Mouse (Mus musculus): Measurements from ENCODE around the gene Btbd9. TPM values are rescaled to one million over a fixed set of nuclear protein-coding genes. Genes with fewer than 3 reads are reported as not detected.

Gene Btbd9
- polyA plus RNA-seq, 1 experiment from 2014 or later = 52.5 TPM

DNA sequence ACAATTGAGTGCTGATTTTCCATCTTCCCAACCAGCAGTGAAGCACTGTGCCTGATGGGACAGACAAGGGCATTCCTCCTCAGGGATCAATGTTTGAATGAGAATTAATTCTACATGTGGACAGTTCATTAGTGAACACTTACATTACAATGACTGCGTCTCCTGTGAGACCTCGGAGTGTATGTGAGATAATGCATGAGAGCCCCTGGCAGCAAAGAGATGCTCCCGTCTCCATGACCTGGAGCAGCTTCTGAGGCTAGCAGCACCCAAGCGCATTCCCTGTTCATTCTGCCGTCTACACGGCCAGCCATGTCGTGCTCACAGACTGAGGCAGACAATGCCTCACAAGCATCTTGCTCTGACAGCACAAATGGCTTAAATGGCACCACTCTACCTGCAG lies 85.7 kb downstream of the Btbd9 start:
- 93% methylated on average over 7 of the region's 7 CpGs for WGBS
- Histone ChIP-seq H3K4me3 (ENCODE audit: low read length) (no peak overlapping the region), H3K4me1 (ENCODE audit: control insufficient read depth, insufficient read depth, low read length) (no peaks in the 10 kb centered on the region), H3K27me3 (ENCODE audit: control insufficient read depth, insufficient read depth, low read length) (no peaks in the 10 kb centered on the region), H3K9ac (ENCODE audit: low read depth, low read length) (no peak overlapping the region), H3K27ac (ENCODE audit: low read depth, low read length) (no peak overlapping the region), H3K4me2 (replicated peaks; ENCODE audit: low read depth, low read length) (no peak overlapping the region), H3K9me3 (ENCODE audit: control insufficient read depth, low read length) (no peaks in the 10 kb centered on the region), H3K36me3 (ENCODE audit: control insufficient read depth, insufficient read depth, low read length) (no peaks in the 10 kb centered on the region)
- ATAC-seq (ENCODE audit: low FRiP score, low TSS enrichment) = no peak

DNA sequence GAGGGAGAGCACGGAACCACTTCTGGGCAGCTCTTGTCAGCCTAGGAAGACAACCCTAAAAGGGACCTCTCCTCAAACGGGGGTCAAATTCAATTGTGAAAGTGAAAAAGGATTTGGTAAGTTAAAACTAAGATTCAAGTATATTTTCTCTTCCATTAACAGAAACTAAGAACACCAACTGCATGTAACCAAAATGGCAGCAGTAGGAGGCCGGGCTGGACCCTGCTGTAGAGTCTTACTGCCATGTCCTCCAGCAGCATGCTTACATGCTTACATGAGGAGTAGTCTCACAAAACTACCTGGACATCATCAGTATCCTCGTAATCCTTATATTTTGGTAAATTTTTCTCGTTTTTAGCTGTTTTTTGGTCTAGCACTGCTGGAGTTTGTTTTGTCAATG lies 86.2 kb downstream of the Btbd9 start:
- H3K4me2 ChIP-seq (replicated peaks; ENCODE audit: low read depth, low read length) = no peak overlapping the region
- no peak overlapping the region for H3K4me3 ChIP-seq (ENCODE audit: low read length)
- no peaks in the 10 kb centered on the region for H3K4me1 ChIP-seq (ENCODE audit: control insufficient read depth, insufficient read depth, low read length)
- no peaks in the 10 kb centered on the region for H3K9me3 ChIP-seq (ENCODE audit: control insufficient read depth, low read length)
- no peaks in the 10 kb centered on the region for H3K36me3 ChIP-seq (ENCODE audit: control insufficient read depth, insufficient read depth, low read length)
- H3K27ac ChIP-seq (ENCODE audit: low read depth, low read length) = no peak overlapping the region
- no peak for ATAC-seq (ENCODE audit: low FRiP score, low TSS enrichment)
- no peaks in the 10 kb centered on the region for H3K27me3 ChIP-seq (ENCODE audit: control insufficient read depth, insufficient read depth, low read length)
- H3K9ac ChIP-seq (ENCODE audit: low read depth, low read length) = no peak overlapping the region
- WGBS = 96% methylated on average over 5 of the region's 5 CpGs

DNA sequence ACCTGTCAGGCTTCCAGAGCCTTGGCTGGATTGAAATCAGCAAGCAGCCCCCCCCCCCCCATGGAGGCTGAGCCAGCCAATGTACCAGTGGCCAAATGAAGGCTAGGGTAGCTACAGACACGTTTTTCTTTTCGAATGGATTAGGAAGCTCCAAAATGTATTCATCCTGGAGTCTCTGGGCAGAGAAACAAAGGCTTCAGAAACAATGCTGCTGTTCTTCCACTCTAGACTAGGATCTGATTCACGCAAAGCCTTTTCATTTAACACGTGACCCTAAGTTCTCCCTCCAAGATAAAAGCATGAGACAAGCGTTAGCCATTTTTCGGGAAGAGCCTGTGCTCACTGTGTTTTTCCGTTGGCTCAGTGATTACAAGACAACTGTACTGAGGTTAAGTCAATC lies 86.7 kb downstream of the Btbd9 start:
- no peak for ATAC-seq (ENCODE audit: low FRiP score, low TSS enrichment)
- H3K4me2 ChIP-seq (replicated peaks; ENCODE audit: low read depth, low read length) = no peak overlapping the region
- no peaks in the 10 kb centered on the region for H3K4me1 ChIP-seq (ENCODE audit: control insufficient read depth, insufficient read depth, low read length)
- H3K27ac ChIP-seq (ENCODE audit: low read depth, low read length) = no peak overlapping the region
- H3K36me3 ChIP-seq (ENCODE audit: control insufficient read depth, insufficient read depth, low read length) = no peaks in the 10 kb centered on the region
- no peak overlapping the region for H3K9ac ChIP-seq (ENCODE audit: low read depth, low read length)
- no peaks in the 10 kb centered on the region for H3K27me3 ChIP-seq (ENCODE audit: control insufficient read depth, insufficient read depth, low read length)
- no peaks in the 10 kb centered on the region for H3K9me3 ChIP-seq (ENCODE audit: control insufficient read depth, low read length)
- no peak overlapping the region for H3K4me3 ChIP-seq (ENCODE audit: low read length)
- 89% methylated on average over 7 of the region's 7 CpGs for WGBS

DNA sequence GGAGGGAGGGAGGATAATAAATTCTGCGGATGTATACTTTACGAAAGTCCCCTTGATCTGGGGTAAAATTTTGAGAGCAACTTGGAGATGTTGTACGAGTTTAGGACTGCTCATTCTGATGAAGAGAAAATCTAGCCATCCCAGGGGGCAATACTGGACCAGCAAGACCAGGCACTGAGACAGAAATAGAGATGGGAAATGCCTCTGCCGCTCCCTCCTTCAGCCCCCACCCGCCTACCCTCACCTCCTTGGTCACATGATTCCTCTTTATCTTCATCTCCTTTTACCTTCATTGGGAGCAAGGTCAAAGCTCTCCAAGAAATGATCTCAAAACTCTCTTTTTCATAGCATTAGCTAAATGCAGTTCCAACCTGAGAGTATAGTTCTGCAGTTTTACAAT lies 88.6 kb downstream of the Btbd9 start:
- Histone ChIP-seq H3K36me3 (ENCODE audit: control insufficient read depth, insufficient read depth, low read length) (no peaks in the 10 kb centered on the region), H3K4me3 (ENCODE audit: low read length) (no peak overlapping the region), H3K9me3 (ENCODE audit: control insufficient read depth, low read length) (no peaks in the 10 kb centered on the region), H3K9ac (ENCODE audit: low read depth, low read length) (no peak overlapping the region), H3K27me3 (ENCODE audit: control insufficient read depth, insufficient read depth, low read length) (no peaks in the 10 kb centered on the region), H3K27ac (ENCODE audit: low read depth, low read length) (no peak overlapping the region), H3K4me2 (replicated peaks; ENCODE audit: low read depth, low read length) (no peak overlapping the region), H3K4me1 (ENCODE audit: control insufficient read depth, insufficient read depth, low read length) (no peaks in the 10 kb centered on the region)
- ATAC-seq (ENCODE audit: low FRiP score, low TSS enrichment) = no peak
- 85% methylated on average over 5 of the region's 5 CpGs for WGBS

DNA sequence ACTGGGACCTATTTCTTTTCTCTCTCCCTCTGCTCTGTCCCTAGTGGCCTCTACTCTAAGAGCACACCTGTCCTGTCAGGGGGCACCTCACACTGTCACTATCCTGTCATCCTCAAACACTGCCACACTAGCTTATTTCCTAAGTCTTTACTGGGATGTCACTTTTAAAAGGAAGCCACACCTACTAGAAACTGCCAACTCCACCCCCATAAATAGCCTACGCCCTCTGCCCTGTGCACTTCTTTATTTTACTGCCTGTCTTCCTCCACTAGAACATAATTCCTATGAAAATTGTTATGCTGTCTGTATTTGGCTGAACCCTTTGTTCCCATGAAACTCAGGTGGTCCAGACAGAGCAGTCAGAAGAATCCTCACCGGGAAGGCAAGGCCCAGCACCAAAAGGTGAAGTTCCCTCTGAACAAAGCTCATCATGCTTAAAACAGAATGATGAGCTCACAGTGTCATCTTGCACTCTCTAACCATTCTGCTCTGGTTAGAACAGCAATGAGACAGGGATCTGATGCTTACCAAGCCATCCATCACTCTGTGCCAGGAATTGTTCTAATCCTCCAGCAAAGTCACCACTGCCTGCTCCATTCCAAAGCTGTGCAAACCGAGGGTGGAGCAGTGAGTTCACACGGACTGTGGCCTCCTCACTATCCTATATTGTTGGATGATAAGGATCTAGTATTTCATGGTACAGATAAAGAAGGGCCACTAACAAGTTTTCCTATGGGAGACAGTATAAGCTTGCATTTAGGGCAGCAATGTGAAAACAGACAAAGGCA lies 91.0 kb downstream of the Btbd9 start:
- no peak overlapping the region for H3K27ac ChIP-seq (ENCODE audit: low read depth, low read length)
- H3K4me2 ChIP-seq (replicated peaks; ENCODE audit: low read depth, low read length) = no peak overlapping the region
- no peak overlapping the region for H3K4me3 ChIP-seq (ENCODE audit: low read length)
- no peaks in the 10 kb centered on the region for H3K27me3 ChIP-seq (ENCODE audit: control insufficient read depth, insufficient read depth, low read length)
- no peaks in the 10 kb centered on the region for H3K4me1 ChIP-seq (ENCODE audit: control insufficient read depth, insufficient read depth, low read length)
- ATAC-seq (ENCODE audit: low FRiP score, low TSS enrichment) = no peak
- 72% methylated on average over 4 of the region's 4 CpGs for whole genome bisulfite sequencing
- H3K9ac ChIP-seq (ENCODE audit: low read depth, low read length) = no peak overlapping the region
- no peaks in the 10 kb centered on the region; the same call in 1 of the 2 replicates for H3K36me3 ChIP-seq (ENCODE audit: control insufficient read depth, insufficient read depth, low read length)
- no peaks in the 10 kb centered on the region for H3K9me3 ChIP-seq (ENCODE audit: control insufficient read depth, low read length)

DNA sequence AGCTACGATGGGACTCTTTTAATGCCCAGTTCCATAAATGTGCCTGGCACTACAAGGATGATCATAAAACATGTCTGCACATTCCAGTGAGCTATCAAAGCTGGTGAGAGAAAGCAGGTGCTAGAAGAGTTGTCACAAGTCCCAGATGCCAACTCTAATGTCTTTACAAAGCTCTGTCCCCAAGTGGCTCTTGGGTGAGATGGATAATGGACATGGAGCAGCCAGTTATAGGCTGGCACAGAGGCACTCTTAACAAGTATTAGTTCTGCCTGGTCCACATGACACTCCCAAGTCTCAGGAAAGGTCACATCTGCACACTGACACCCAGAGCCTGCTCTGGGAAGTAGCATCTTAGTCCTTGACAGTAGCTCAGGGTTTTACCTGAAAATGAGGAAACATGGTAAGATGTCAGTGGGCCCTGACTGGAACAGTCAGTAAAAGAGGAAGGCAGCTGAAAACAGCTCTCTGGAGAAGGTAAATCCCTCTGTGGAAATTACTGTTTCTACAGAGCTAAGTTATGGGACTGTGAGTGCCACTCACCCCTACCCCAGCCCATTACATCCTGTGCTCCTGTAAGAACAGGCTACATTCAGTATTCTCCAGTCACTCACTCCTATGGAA lies 91.7 kb downstream of the Btbd9 start:
- ATAC-seq (ENCODE audit: low FRiP score, low TSS enrichment) = no peak
- 79% methylated on average over 1 of the region's 1 CpGs for WGBS
- H3K4me3 ChIP-seq (ENCODE audit: low read length) = no peak overlapping the region
- H3K27ac ChIP-seq (ENCODE audit: low read depth, low read length) = no peak overlapping the region
- no peak overlapping the region for H3K9ac ChIP-seq (ENCODE audit: low read depth, low read length)
- no peaks in the 10 kb centered on the region for H3K9me3 ChIP-seq (ENCODE audit: control insufficient read depth, low read length)
- no peaks in the 10 kb centered on the region; the same call in 1 of the 2 replicates for H3K36me3 ChIP-seq (ENCODE audit: control insufficient read depth, insufficient read depth, low read length)
- H3K27me3 ChIP-seq (ENCODE audit: control insufficient read depth, insufficient read depth, low read length) = no peaks in the 10 kb centered on the region
- no peak overlapping the region for H3K4me2 ChIP-seq (replicated peaks; ENCODE audit: low read depth, low read length)
- no peaks in the 10 kb centered on the region for H3K4me1 ChIP-seq (ENCODE audit: control insufficient read depth, insufficient read depth, low read length)

DNA sequence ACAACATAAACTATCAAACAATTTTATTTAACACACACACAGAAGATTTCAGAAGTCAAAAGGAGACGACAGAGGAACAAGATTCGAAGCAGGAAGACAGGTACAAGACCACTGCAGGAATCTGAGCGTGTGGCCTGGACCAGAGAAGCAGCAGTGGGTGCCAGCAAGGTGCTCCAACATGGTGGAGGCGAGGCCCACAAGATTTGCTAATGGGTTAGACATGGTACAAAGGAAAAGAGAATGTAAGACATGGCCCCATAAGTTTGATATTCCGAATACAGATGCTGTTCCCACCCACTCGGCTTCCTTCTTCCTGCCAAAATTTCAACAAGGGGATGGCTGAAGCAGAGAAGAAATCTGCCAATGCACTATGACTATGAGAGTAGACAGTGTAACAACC lies 94.5 kb downstream of the Btbd9 start:
- no peak overlapping the region for H3K9ac ChIP-seq (ENCODE audit: low read depth, low read length)
- WGBS = 92% methylated on average over 6 of the region's 6 CpGs
- H3K27ac ChIP-seq (ENCODE audit: low read depth, low read length) = no peak overlapping the region
- H3K4me3 ChIP-seq (ENCODE audit: low read length) = no peak overlapping the region
- no peak for ATAC-seq (ENCODE audit: low FRiP score, low TSS enrichment)
- H3K36me3 ChIP-seq (ENCODE audit: control insufficient read depth, insufficient read depth, low read length) = no peaks in the 10 kb centered on the region; the same call in 1 of the 2 replicates
- no peak overlapping the region for H3K4me2 ChIP-seq (replicated peaks; ENCODE audit: low read depth, low read length)
- H3K9me3 ChIP-seq (ENCODE audit: control insufficient read depth, low read length) = no peaks in the 10 kb centered on the region
- H3K27me3 ChIP-seq (ENCODE audit: control insufficient read depth, insufficient read depth, low read length) = no peaks in the 10 kb centered on the region
- no peaks in the 10 kb centered on the region for H3K4me1 ChIP-seq (ENCODE audit: control insufficient read depth, insufficient read depth, low read length)

DNA sequence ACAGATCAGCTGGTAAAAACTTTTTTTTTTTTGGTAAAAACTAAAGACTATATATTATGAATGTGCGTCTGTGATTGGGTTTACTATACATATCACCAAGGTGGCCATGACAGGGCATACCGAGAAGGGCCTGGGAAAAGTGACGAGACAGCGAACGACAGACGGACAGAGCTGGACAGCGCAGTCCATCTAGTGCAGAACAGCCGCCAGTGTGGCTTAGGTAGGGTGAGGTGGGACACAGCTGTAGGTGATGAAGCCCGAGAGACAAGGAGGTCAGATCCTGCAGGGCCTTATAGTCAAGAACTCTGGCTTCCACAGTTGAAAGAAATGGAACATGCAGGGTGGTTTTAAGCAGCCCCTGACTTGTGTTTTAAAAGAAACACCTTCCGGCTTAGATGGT lies 94.9 kb downstream of the Btbd9 start:
- H3K27ac ChIP-seq (ENCODE audit: low read depth, low read length) = no peak overlapping the region
- no peak overlapping the region for H3K4me3 ChIP-seq (ENCODE audit: low read length)
- 96% methylated on average over 10 of the region's 10 CpGs for WGBS
- no peaks in the 10 kb centered on the region; the same call in 1 of the 2 replicates for H3K36me3 ChIP-seq (ENCODE audit: control insufficient read depth, insufficient read depth, low read length)
- H3K4me1 ChIP-seq (ENCODE audit: control insufficient read depth, insufficient read depth, low read length) = no peaks in the 10 kb centered on the region
- no peak for ATAC-seq (ENCODE audit: low FRiP score, low TSS enrichment)
- H3K9me3 ChIP-seq (ENCODE audit: control insufficient read depth, low read length) = no peaks in the 10 kb centered on the region
- no peak overlapping the region for H3K9ac ChIP-seq (ENCODE audit: low read depth, low read length)
- no peaks in the 10 kb centered on the region for H3K27me3 ChIP-seq (ENCODE audit: control insufficient read depth, insufficient read depth, low read length)
- H3K4me2 ChIP-seq (replicated peaks; ENCODE audit: low read depth, low read length) = no peak overlapping the region

DNA sequence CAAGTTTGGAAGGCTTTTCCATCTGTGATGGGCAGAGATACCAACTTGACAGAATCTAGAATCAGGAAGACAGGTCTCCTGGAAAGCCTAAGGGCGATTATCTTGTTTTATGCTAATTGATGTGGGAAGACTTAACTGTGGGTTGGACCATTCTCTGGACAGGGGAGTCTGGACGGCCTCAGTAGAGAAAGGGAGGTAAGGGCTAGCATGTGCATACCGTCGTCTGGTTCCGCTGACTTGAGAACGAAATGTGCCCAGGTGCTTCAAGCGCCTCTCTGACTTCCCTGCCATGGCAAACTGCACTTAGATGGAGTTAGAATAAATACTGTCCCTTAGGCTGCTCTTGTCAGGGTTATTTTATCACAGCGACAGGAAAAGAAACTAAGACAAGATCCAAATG lies 95.9 kb downstream of the Btbd9 start:
- no peaks in the 10 kb centered on the region; the same call in 1 of the 2 replicates for H3K36me3 ChIP-seq (ENCODE audit: control insufficient read depth, insufficient read depth, low read length)
- H3K27ac ChIP-seq (ENCODE audit: low read depth, low read length) = no peak overlapping the region
- H3K27me3 ChIP-seq (ENCODE audit: control insufficient read depth, insufficient read depth, low read length) = no peaks in the 10 kb centered on the region
- no peaks in the 10 kb centered on the region for H3K9me3 ChIP-seq (ENCODE audit: control insufficient read depth, low read length)
- ATAC-seq (ENCODE audit: low FRiP score, low TSS enrichment) = no peak
- no peaks in the 10 kb centered on the region for H3K4me1 ChIP-seq (ENCODE audit: control insufficient read depth, insufficient read depth, low read length)
- WGBS = 88% methylated on average over 8 of the region's 8 CpGs
- H3K4me2 ChIP-seq (replicated peaks; ENCODE audit: low read depth, low read length) = no peak overlapping the region
- no peak overlapping the region for H3K4me3 ChIP-seq (ENCODE audit: low read length)
- H3K9ac ChIP-seq (ENCODE audit: low read depth, low read length) = no peak overlapping the region

All from kidney, embryonic 14.5 days (tissue).